Comparison of ENCODE assay signal across 21 mouse cellular contexts in the genomic region with DNA sequence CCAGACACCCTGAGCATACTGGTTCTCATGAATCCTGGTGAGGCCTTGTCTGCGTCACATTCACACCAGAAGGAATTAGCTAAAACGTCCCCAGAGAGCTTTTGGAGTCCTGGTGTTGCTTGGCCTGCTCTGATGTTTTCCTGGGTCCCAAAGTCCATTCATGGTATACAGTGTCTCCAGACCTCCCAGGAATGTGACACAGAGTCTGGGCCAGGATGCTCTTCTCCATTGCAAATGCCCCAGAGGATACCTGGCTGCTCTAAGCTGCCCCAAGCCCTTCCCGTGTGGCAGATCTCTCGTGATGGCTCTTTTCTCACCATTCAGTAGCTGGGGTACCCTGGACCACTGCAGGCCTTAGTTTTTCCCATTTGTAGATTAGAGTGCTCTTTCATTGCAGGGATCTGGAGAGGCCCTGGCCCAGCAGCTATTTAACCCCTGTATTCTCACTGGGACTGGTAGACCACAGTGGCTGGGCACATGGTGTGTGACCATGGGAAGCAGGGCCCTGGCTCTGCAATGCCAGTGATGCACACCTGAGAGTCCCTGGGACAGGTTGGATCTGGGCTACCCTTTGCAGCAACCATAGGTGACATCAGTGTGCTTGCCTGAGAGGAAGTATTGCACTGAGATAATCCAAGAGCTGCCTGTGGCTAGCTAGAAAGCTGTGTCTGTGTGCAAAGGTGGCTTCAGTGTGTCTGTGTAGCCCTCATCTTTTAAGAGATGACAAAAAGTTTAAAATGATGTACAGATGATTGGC. TPM values are rescaled to one million over a fixed set of nuclear protein-coding genes. Genes with fewer than 3 reads are reported as not detected.
DNase-seq lines count a peak whose midpoint lies in the region; ATAC-seq and TF ChIP-seq lines count a peak whose summit lies in the region.
"Had no signal": no experiment of that assay in that cellular context is flagged by ENCODE, and none has a peak within 500 bp of the region (broad histone marks: within the 10 kb centered on the region; RNA-seq: fewer than 3 reads in every experiment).

No protein-coding gene starts in this region.

- WGBS in heart, embryonic 13.5 days, result 76% methylated on average over 4 of the region's 4 CpGs
- 85% methylated on average over 4 of the region's 4 CpGs for WGBS in liver, embryonic 11.5 days
- WGBS in liver, postnatal 0 days (ENCODE audit: insufficient replicate concordance), result 76% methylated on average over 4 of the region's 4 CpGs

- TF ChIP-seq EP300 in liver, postnatal 0 days (IDR thresholded peaks at IDR 0.05; ENCODE audit: low read depth), result no peak

- DNase-seq in heart, adult 18-20 months, result no peak
- DNase-seq in liver, embryonic 11.5 days (ENCODE audit: low spot score), result no peak
- no peak for DNase-seq in liver, postnatal 0 days
- DNase-seq in gastrocnemius, postnatal 36 days, result no peak
- no peak for DNase-seq in cerebellum, postnatal 4 days (ENCODE audit: low spot score in 2 of 2)
- DNase-seq: adrenal gland, adult 2 months; adrenal gland, postnatal 25 days; cerebellum, adult 2 months; cerebellum, postnatal 10 days; embryo, embryonic 11 days; heart, postnatal 14 days had no signal

- H3K9me3 ChIP-seq in heart, embryonic 13.5 days, result no peaks in the 10 kb centered on the region
- no peaks in the 10 kb centered on the region for H3K9me3 ChIP-seq in liver, embryonic 11.5 days (ENCODE audit: control insufficient read depth, low read length)
- no peaks in the 10 kb centered on the region for H3K9me3 ChIP-seq in liver, postnatal 0 days (ENCODE audit: low read length)
- H3K9me3 ChIP-seq: embryonic facial prominence, embryonic 15.5 days; heart, embryonic 15.5 days had no signal

- TF ChIP-seq CTCF in liver, postnatal 0 days (IDR thresholded peaks at IDR 0.05; ENCODE audit: low read depth), result no peak

- no peak for ATAC-seq in heart, embryonic 13.5 days (ENCODE audit: extremely low read depth, insufficient number of reproducible peaks, low FRiP score, low TSS enrichment)
- ATAC-seq in liver, embryonic 11.5 days (replicated peaks; ENCODE audit: low FRiP score), result no peak
- no peak for ATAC-seq in liver, postnatal 0 days
- ATAC-seq: forebrain, embryonic 14.5 days; hindbrain, postnatal 0 days had no signal

- H3K4me2 ChIP-seq in heart, embryonic 13.5 days, result no peak overlapping the region
- H3K4me2 ChIP-seq in liver, embryonic 11.5 days, result no peak overlapping the region
- no peak overlapping the region for H3K4me2 ChIP-seq in liver, postnatal 0 days (ENCODE audit: low read depth, low read length)
- H3K4me2 ChIP-seq: embryonic facial prominence, embryonic 15.5 days; heart, embryonic 15.5 days; hindbrain, embryonic 13.5 days had no signal

- H3K4me1 ChIP-seq in heart, embryonic 13.5 days, result peaks cover 45% of the 10 kb centered on the region
- peaks cover 36% of the 10 kb centered on the region for H3K4me1 ChIP-seq in brown adipose tissue, adult 24 weeks (ENCODE audit: control insufficient read depth, insufficient read depth, insufficient read length, low read length)
- peaks cover 22% of the 10 kb centered on the region for H3K4me1 ChIP-seq in liver, embryonic 11.5 days (replicated peaks; ENCODE audit: control insufficient read depth, insufficient read depth, low read length)
- H3K4me1 ChIP-seq in liver, postnatal 0 days (ENCODE audit: insufficient read depth), result peaks cover 23% of the 10 kb centered on the region

- H3K9ac ChIP-seq in heart, embryonic 13.5 days, result 0 out of 2 replicates have a peak overlapping the region, but pooled peaks have one; percentile 6
- H3K9ac ChIP-seq in liver, embryonic 11.5 days (ENCODE audit: low read depth, low read length), result no peak overlapping the region
- H3K9ac ChIP-seq in liver, postnatal 0 days (replicated peaks), result 0 out of 2 replicates have a peak overlapping the region, but pooled peaks have one; percentile 7
- H3K9ac ChIP-seq: embryonic facial prominence, embryonic 15.5 days; heart, embryonic 15.5 days; hindbrain, embryonic 13.5 days had no signal

- H3K36me3 ChIP-seq in heart, embryonic 13.5 days, result peaks cover 69% of the 10 kb centered on the region
- peaks cover 22% of the 10 kb centered on the region for H3K36me3 ChIP-seq in liver, embryonic 11.5 days (ENCODE audit: control insufficient read depth, insufficient read depth, low read length)
- H3K36me3 ChIP-seq in liver, postnatal 0 days (replicated peaks; ENCODE audit: insufficient read depth, low read length), result peaks cover 6% of the 10 kb centered on the region; the same call in 1 of the 2 replicates

- no peaks in the 10 kb centered on the region for H3K27me3 ChIP-seq in heart, embryonic 13.5 days (replicated peaks)
- no peaks in the 10 kb centered on the region for H3K27me3 ChIP-seq in liver, embryonic 11.5 days (replicated peaks; ENCODE audit: control insufficient read depth, insufficient read depth, low read length)
- H3K27me3 ChIP-seq in liver, postnatal 0 days (ENCODE audit: insufficient read depth, low read length), result no peaks in the 10 kb centered on the region
- H3K27me3 ChIP-seq: CH12.LX; embryonic facial prominence, embryonic 15.5 days; heart, embryonic 15.5 days; hindbrain, embryonic 13.5 days had no signal

- H3K4me3 ChIP-seq in heart, embryonic 13.5 days, result no peak overlapping the region
- H3K4me3 ChIP-seq in brown adipose tissue, adult 24 weeks (ENCODE audit: insufficient read depth, low read depth, low read length), result no peak overlapping the region
- no peak overlapping the region for H3K4me3 ChIP-seq in liver, embryonic 11.5 days (ENCODE audit: low read depth, low read length)
- H3K4me3 ChIP-seq in liver, postnatal 0 days (ENCODE audit: low read depth, low read length), result no peak overlapping the region
- H3K4me3 ChIP-seq: embryonic facial prominence, embryonic 15.5 days; erythroblast, embryonic 14.5 days; forebrain, embryonic 10.5 days; heart, embryonic 15.5 days; hindbrain, embryonic 13.5 days had no signal

- intact Hi-C loops in gastrocnemius, postnatal 36 days (cut with DNase I), result loop anchor here (10.0 kb wide), 1 partner anchor 55 kb away; no protein-coding TSS in a partner anchor

- no peak overlapping the region for H3K27ac ChIP-seq in heart, embryonic 13.5 days (replicated peaks)
- H3K27ac ChIP-seq in brown adipose tissue, adult 24 weeks (replicated peaks; ENCODE audit: low read depth, low read length), result peak overlapping the region; percentile 95
- H3K27ac ChIP-seq in liver, embryonic 11.5 days (ENCODE audit: low read depth, low read length), result 0 out of 2 replicates have a peak overlapping the region, but pooled peaks have one; percentile 24
- no peak overlapping the region; the same call in 1 of the 2 replicates for H3K27ac ChIP-seq in liver, postnatal 0 days (ENCODE audit: low read depth)
- H3K27ac ChIP-seq: embryonic facial prominence, embryonic 15.5 days; forebrain, embryonic 10.5 days; hindbrain, embryonic 13.5 days; hindbrain, postnatal 0 days had no signal

RNA-seq across cellular contexts. Expression of gene Dusp1, which starts 7.8 kb away (rescaled TPM):
- 32.8 and 33.1 TPM in 2 replicates for polyA plus RNA-seq in heart, embryonic 13.5 days (2015; fragmentation: Nextera tagmentation; extraction: Ambion mirVana)
- total RNA-seq in heart, adult 18-20 months (2021), result 10 to 100 TPM; 50.3 to 57.1 TPM
- polyA plus RNA-seq in brown adipose tissue, adult 24 weeks (2012; ENCODE audit: insufficient read depth, insufficient read length, missing spikeins), result 44.4 and 326 TPM in 2 replicates
- 18.6 and 22.7 TPM in 2 replicates for polyA plus RNA-seq in liver, embryonic 11.5 days (2014; fragmentation: Nextera tagmentation; extraction: Ambion mirVana)
- 13.4 and 14.2 TPM in 2 replicates for polyA plus RNA-seq in liver, postnatal 0 days (2015; fragmentation: Nextera tagmentation; extraction: Ambion mirVana)
- total RNA-seq in gastrocnemius, postnatal 36 days (2021), result 100 to 1,000 TPM in 1 of 2 experiments, 10 to 100 TPM in 1; 74.6 to 112 TPM

RNA-seq across cellular contexts. Expression of gene Ergic1, which starts 8.5 kb away (rescaled TPM):
- polyA plus RNA-seq in heart, embryonic 13.5 days (2015; fragmentation: Nextera tagmentation; extraction: Ambion mirVana), result 103 and 121 TPM in 2 replicates
- 10 to 100 TPM; 50.4 to 56.6 TPM for total RNA-seq in heart, adult 18-20 months (2021)
- 124 and 179 TPM in 2 replicates for polyA plus RNA-seq in brown adipose tissue, adult 24 weeks (2012; ENCODE audit: insufficient read depth, insufficient read length, missing spikeins)
- polyA plus RNA-seq in liver, embryonic 11.5 days (2014; fragmentation: Nextera tagmentation; extraction: Ambion mirVana), result 89.5 and 96.1 TPM in 2 replicates
- 34.4 and 35.0 TPM in 2 replicates for polyA plus RNA-seq in liver, postnatal 0 days (2015; fragmentation: Nextera tagmentation; extraction: Ambion mirVana)
- 10 to 100 TPM; 47.2 to 51.5 TPM for total RNA-seq in gastrocnemius, postnatal 36 days (2021)

Comparison
In these comparisons a context has a peak if more than half of its experiments do, and no peak if none do; other contexts are left out.
1. H3K27ac ChIP-seq: peak in brown adipose tissue, adult 24 weeks (single experiment) and liver, embryonic 11.5 days (single experiment); none in heart, embryonic 13.5 days (single experiment) and liver, postnatal 0 days (single experiment).